Mouse (Mus musculus): ENCODE data around the gene Rbm19. TPM values are rescaled to one million over a fixed set of nuclear protein-coding genes. Genes with fewer than 3 reads are reported as not detected.

The Rbm19 gene
- polyA plus RNA-seq, 1 experiment: 54.4 TPM

DNA sequence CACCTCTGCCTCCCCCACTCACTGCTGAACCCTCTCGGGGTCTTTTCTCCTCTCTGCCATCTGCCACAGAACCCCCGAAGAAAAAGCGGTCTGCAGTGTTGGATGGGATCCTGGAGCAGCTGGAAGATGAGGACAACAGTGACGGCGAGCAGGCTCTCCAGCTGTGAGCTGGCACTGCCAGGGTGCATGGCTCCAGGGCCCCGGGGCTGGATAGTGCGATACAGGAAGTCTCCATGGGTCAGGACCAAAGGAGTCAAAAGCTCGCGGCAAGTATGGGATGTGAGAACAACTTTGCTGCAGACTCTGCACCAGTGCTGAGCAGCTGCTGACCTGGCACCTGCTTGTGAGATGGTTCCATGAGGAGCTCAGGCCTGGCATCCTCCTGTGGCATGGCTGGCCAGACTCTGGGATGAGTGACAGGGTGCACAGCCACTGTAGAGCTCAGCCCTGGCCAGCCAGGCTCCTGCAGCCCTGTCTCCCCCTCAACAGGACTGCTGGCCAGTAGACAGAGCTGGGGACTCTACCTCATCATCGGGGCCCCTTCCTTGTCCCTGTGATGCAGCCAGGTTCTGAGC, 81.6 kb downstream of the Rbm19 start:
- no peaks in the 10 kb centered on the region for H3K27me3 ChIP-seq (ENCODE audit: control insufficient read depth, insufficient read depth, insufficient read length)
- no peaks in the 10 kb centered on the region for H3K79me3 ChIP-seq (ENCODE audit: low read depth)
- TF ChIP-seq CTCF (IDR thresholded peaks at IDR 0.05; ENCODE audit: control insufficient read depth, insufficient read depth, insufficient read length) (no peak), FOSL1 (IDR thresholded peaks at IDR 0.05; ENCODE audit: insufficient read depth, low read length, poor library complexity, severe bottlenecking) (no peak), MYOD1 (IDR thresholded peaks at IDR 0.05; ENCODE audit: control insufficient read depth, insufficient read length, low read depth) (no peak), USF1 (IDR thresholded peaks at IDR 0.05; ENCODE audit: low read depth) (no peak), CEBPB (IDR thresholded peaks at IDR 0.05; ENCODE audit: low read depth) (no peak), MAX (IDR thresholded peaks at IDR 0.05) (no peak), MYOG (IDR thresholded peaks at IDR 0.05; ENCODE audit: control insufficient read depth, extremely low read depth, insufficient read length) (no peak)
- H3ac ChIP-seq (ENCODE audit: control insufficient read depth, insufficient read length, low read depth): no peak overlapping the region
- no peaks in the 10 kb centered on the region for H3K36me3 ChIP-seq (ENCODE audit: control insufficient read depth, insufficient read depth)
- no peaks in the 10 kb centered on the region for H3K79me2 ChIP-seq (ENCODE audit: control insufficient read depth, insufficient read depth)
- H3K4me3 ChIP-seq (ENCODE audit: insufficient read depth, poor library complexity, severe bottlenecking): no peak overlapping the region

DNA sequence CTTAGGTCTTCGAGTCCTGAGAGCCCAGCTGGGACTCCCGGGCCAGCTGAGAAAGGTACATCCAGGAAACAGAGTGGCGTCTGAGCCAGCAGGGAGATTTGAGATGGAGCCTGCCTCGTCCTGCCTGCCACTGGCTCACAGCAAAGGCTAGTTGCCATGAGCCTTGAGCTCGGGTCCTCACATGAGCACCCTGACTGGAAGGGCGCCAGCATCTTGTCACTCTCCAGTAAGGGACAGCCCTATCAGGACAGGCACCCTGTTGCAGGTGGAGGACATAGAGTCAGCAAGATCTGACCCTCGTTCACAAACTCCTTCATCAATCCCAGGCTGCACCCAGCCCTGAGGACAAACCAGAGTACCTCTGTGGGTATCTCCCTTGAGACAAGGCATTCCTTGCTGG, 83.6 kb downstream of the Rbm19 start:
- no peaks in the 10 kb centered on the region for H3K27me3 ChIP-seq (ENCODE audit: control insufficient read depth, insufficient read depth, insufficient read length)
- no peaks in the 10 kb centered on the region for H3K79me3 ChIP-seq (ENCODE audit: low read depth)
- TF ChIP-seq MYOD1 (IDR thresholded peaks at IDR 0.05; ENCODE audit: control insufficient read depth, insufficient read length, low read depth) (no peak), MAX (IDR thresholded peaks at IDR 0.05) (no peak), MYOG (IDR thresholded peaks at IDR 0.05; ENCODE audit: control insufficient read depth, extremely low read depth, insufficient read length) (no peak), USF1 (IDR thresholded peaks at IDR 0.05; ENCODE audit: low read depth) (no peak), CTCF (IDR thresholded peaks at IDR 0.05; ENCODE audit: control insufficient read depth, insufficient read depth, insufficient read length) (no peak), CEBPB (IDR thresholded peaks at IDR 0.05; ENCODE audit: low read depth) (no peak), FOSL1 (IDR thresholded peaks at IDR 0.05; ENCODE audit: insufficient read depth, low read length, poor library complexity, severe bottlenecking) (no peak)
- no peaks in the 10 kb centered on the region for H3K36me3 ChIP-seq (ENCODE audit: control insufficient read depth, insufficient read depth)
- H3K79me2 ChIP-seq (ENCODE audit: control insufficient read depth, insufficient read depth): no peaks in the 10 kb centered on the region
- no peak overlapping the region for H3K4me3 ChIP-seq (ENCODE audit: insufficient read depth, poor library complexity, severe bottlenecking)
- no peak overlapping the region for H3ac ChIP-seq (ENCODE audit: control insufficient read depth, insufficient read length, low read depth)

DNA sequence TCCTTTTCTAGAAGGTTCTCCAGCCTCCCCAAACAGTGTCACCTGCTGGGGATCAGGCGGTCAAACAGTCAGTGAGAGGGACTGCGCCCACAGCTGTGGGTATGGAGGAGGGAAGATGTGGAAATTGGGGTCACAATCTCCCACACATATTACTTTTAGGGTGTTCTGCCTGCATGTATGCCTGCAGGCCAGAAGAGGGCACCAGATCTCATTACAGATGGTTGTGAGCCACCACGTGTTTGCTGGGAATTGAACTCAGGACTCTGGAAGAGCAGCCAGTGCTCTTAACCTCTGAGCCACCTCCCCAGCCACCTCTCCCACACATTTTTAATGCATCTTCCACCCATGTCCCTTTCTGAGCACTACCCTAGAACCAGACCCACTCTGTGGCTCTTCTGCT, 88.1 kb downstream of the Rbm19 start:
- Histone ChIP-seq H3K4me3 (ENCODE audit: insufficient read depth, poor library complexity, severe bottlenecking) (no peak overlapping the region), H3ac (ENCODE audit: control insufficient read depth, insufficient read length, low read depth) (no peak overlapping the region), H3K36me3 (ENCODE audit: control insufficient read depth, insufficient read depth) (no peaks in the 10 kb centered on the region), H3K79me3 (ENCODE audit: low read depth) (no peaks in the 10 kb centered on the region), H3K27me3 (ENCODE audit: control insufficient read depth, insufficient read depth, insufficient read length) (peaks cover 9% of the 10 kb centered on the region), H3K79me2 (ENCODE audit: control insufficient read depth, insufficient read depth) (no peaks in the 10 kb centered on the region)
- TF ChIP-seq MAX (IDR thresholded peaks at IDR 0.05) (peak; percentile 15), FOSL1 (IDR thresholded peaks at IDR 0.05; ENCODE audit: insufficient read depth, low read length, poor library complexity, severe bottlenecking) (no peak)

DNA sequence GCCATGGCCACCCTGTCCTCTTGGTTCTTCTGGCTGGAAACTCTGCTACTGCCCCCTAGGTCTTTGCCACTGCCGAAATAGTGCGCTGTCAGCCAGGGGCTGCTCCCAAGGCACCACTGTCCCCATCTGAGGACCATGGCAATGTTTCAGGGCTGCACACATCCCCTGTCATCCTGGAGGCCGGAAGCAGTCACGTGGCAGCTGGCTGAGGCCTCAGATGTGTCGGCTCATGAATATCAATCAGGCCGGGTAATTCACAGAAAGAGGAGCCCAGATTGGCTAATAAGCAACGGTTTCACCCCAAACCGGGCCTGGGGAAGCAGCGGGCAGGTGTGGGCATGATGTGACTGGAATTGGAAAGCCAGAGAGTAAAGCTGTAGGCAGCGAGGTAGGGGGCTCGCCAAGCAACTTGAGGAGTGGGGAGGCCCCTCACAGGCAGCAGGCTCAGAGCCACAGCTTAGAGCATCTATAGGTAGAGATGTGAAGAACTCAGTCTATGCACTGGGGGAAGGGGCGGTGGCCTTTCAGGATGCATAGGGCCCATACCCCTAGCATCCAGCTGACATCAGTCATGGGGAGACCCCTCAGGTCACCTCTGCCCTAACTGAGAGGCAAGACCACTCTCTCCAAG, 90.2 kb downstream of the Rbm19 start:
- H3K36me3 ChIP-seq (ENCODE audit: control insufficient read depth, insufficient read depth): no peaks in the 10 kb centered on the region
- no peak overlapping the region for H3K4me3 ChIP-seq (ENCODE audit: insufficient read depth, poor library complexity, severe bottlenecking)
- no peaks in the 10 kb centered on the region for H3K79me2 ChIP-seq (ENCODE audit: control insufficient read depth, insufficient read depth)
- TF ChIP-seq FOSL1 (IDR thresholded peaks at IDR 0.05; ENCODE audit: insufficient read depth, low read length, poor library complexity, severe bottlenecking): no peak
- TF ChIP-seq CTCF (IDR thresholded peaks at IDR 0.05; ENCODE audit: control insufficient read depth, insufficient read depth, insufficient read length): no peak
- TF ChIP-seq CEBPB (IDR thresholded peaks at IDR 0.05; ENCODE audit: low read depth): no peak
- no peak overlapping the region for H3ac ChIP-seq (ENCODE audit: control insufficient read depth, insufficient read length, low read depth)
- no peaks in the 10 kb centered on the region for H3K79me3 ChIP-seq (ENCODE audit: low read depth)
- H3K27me3 ChIP-seq (ENCODE audit: control insufficient read depth, insufficient read depth, insufficient read length): peaks cover 29% of the 10 kb centered on the region

DNA sequence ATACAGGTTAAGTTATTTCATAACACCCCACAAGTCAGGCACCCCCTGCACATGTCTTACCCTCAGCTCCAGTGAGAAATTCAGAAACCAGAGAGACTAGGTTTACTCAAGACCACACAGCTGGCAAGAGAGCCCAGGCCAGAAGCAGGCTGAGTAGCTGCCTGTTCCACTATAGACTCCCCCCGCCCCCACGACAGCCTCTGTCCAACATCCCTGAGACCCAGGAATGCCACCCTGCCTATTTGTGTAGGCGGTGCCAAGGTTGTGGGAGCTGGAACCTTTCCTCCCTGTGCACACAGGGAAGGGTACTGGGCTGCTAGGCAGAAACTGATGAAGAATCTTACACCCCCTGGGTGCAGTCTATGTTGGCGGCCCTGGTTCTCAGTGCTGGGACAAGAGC, 91.2 kb downstream of the Rbm19 start:
- Histone ChIP-seq H3K79me3 (ENCODE audit: low read depth) (no peaks in the 10 kb centered on the region), H3K79me2 (ENCODE audit: control insufficient read depth, insufficient read depth) (no peaks in the 10 kb centered on the region), H3K4me3 (ENCODE audit: insufficient read depth, poor library complexity, severe bottlenecking) (no peak overlapping the region)

DNA sequence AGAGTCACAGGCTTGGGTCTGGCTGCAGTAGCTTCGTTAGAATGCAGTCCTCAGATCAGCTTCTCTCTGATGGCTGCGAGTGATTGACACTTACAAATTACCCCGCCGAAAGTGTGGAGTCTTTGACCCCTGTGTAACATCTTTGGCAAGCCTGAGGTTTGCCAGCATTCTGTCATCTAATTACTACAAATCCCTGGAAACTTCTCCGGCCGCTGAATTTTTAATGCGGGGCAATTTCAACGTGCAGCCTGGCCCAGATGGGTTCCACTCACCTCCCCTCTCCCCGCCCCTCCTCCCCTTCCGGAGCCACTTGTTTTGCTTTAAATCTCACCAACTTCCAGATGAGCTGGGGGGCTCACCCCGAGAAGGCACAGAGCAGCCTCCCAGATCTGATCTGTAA, 94.4 kb downstream of the Rbm19 start:
- no peak overlapping the region for H3ac ChIP-seq (ENCODE audit: control insufficient read depth, insufficient read length, low read depth)
- no peak overlapping the region for H3K4me3 ChIP-seq (ENCODE audit: insufficient read depth, poor library complexity, severe bottlenecking)
- H3K36me3 ChIP-seq (ENCODE audit: control insufficient read depth, insufficient read depth): no peaks in the 10 kb centered on the region
- no peaks in the 10 kb centered on the region for H3K79me2 ChIP-seq (ENCODE audit: control insufficient read depth, insufficient read depth)
- peaks cover 40% of the 10 kb centered on the region for H3K27me3 ChIP-seq (ENCODE audit: control insufficient read depth, insufficient read depth, insufficient read length)
- TF ChIP-seq MYOD1 (IDR thresholded peaks at IDR 0.05; ENCODE audit: control insufficient read depth, insufficient read length, low read depth) (no peak), CTCF (IDR thresholded peaks at IDR 0.05; ENCODE audit: control insufficient read depth, insufficient read depth, insufficient read length) (no peak), MAX (IDR thresholded peaks at IDR 0.05) (no peak), MYOG (IDR thresholded peaks at IDR 0.05; ENCODE audit: control insufficient read depth, extremely low read depth, insufficient read length) (no peak), CEBPB (IDR thresholded peaks at IDR 0.05; ENCODE audit: low read depth) (no peak), FOSL1 (IDR thresholded peaks at IDR 0.05; ENCODE audit: insufficient read depth, low read length, poor library complexity, severe bottlenecking) (no peak), USF1 (IDR thresholded peaks at IDR 0.05; ENCODE audit: low read depth) (no peak)
- no peaks in the 10 kb centered on the region for H3K79me3 ChIP-seq (ENCODE audit: low read depth)

More for the DNA sequence above, 91.2 kb downstream of the Rbm19 start:
- no peak overlapping the region for H3ac ChIP-seq (ENCODE audit: control insufficient read depth, insufficient read length, low read depth)
- no peaks in the 10 kb centered on the region for H3K36me3 ChIP-seq (ENCODE audit: control insufficient read depth, insufficient read depth)
- TF ChIP-seq MAX (IDR thresholded peaks at IDR 0.05): no peak
- TF ChIP-seq USF1 (IDR thresholded peaks at IDR 0.05; ENCODE audit: low read depth): no peak
- TF ChIP-seq MYOD1 (IDR thresholded peaks at IDR 0.05; ENCODE audit: control insufficient read depth, insufficient read length, low read depth): no peak
- TF ChIP-seq MYOG (IDR thresholded peaks at IDR 0.05; ENCODE audit: control insufficient read depth, extremely low read depth, insufficient read length): no peak
- no peak for TF ChIP-seq CTCF (IDR thresholded peaks at IDR 0.05; ENCODE audit: control insufficient read depth, insufficient read depth, insufficient read length)
- no peak for TF ChIP-seq CEBPB (IDR thresholded peaks at IDR 0.05; ENCODE audit: low read depth)
- TF ChIP-seq FOSL1 (IDR thresholded peaks at IDR 0.05; ENCODE audit: insufficient read depth, low read length, poor library complexity, severe bottlenecking): no peak
- H3K27me3 ChIP-seq (ENCODE audit: control insufficient read depth, insufficient read depth, insufficient read length): peaks cover 33% of the 10 kb centered on the region
